16 mouse cellular contexts compared by ENCODE assay signal in the genomic region with DNA sequence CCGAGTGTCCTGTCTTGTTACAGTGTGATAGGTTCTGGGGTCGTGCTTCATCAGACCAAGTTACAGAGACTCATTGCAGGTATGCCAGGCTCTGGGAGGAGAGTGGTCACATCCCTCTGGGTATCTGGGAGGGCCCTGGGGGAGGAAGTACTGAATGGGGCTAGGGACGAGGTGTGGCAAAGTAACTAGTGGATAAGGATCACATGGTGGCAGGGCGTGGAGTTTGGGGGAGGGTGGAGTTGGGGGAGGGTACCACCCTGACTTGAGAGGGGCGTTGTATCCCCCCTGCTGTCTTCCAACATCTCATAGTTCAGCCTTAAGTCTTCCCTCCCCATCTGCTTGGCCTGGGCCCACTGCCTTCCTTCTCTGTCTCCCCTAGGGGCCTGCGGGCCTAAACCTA.
A peak's percentile ranks its signal among the peaks of the same experiment; 100 is the strongest.
DNase-seq lines count a peak whose midpoint lies in the region; ATAC-seq and TF ChIP-seq lines count a peak whose summit lies in the region.
"Had no signal": no experiment of that assay in that cellular context is flagged by ENCODE, and none has a peak within 500 bp of the region (broad histone marks: within the 10 kb centered on the region; RNA-seq: fewer than 3 reads in every experiment).

No protein-coding gene starts in this region.

- 84% methylated on average over 6 of the region's 6 CpGs for WGBS in embryonic facial prominence, embryonic 13.5 days
- 79% methylated on average over 6 of the region's 6 CpGs for WGBS in embryonic facial prominence, embryonic 10.5 days
- 80% methylated on average over 6 of the region's 6 CpGs for WGBS in midbrain, embryonic 11.5 days
- WGBS in midbrain, postnatal 0 days = 78% methylated on average over 6 of the region's 6 CpGs

- peaks cover 7% of the 10 kb centered on the region; the same call in 1 of the 2 replicates for H3K4me1 ChIP-seq in embryonic facial prominence, embryonic 13.5 days
- H3K4me1 ChIP-seq in embryonic facial prominence, embryonic 10.5 days = peaks cover 4% of the 10 kb centered on the region; the same call in 1 of the 2 replicates
- H3K4me1 ChIP-seq in midbrain, embryonic 11.5 days (ENCODE audit: control insufficient read depth, insufficient read depth, low read length) = no peaks in the 10 kb centered on the region
- H3K4me1 ChIP-seq in midbrain, postnatal 0 days (ENCODE audit: insufficient read depth, low read length) = no peaks in the 10 kb centered on the region
- H3K4me1 ChIP-seq: forebrain, embryonic 15.5 days; hindbrain, embryonic 13.5 days had no signal

- no peak overlapping the region for H3K27ac ChIP-seq in embryonic facial prominence, embryonic 13.5 days
- H3K27ac ChIP-seq in embryonic facial prominence, embryonic 10.5 days (replicated peaks) = no peak overlapping the region
- no peak overlapping the region for H3K27ac ChIP-seq in midbrain, embryonic 11.5 days (ENCODE audit: low read depth, low read length)
- H3K27ac ChIP-seq in midbrain, postnatal 0 days (ENCODE audit: low read depth, low read length) = no peak overlapping the region
- H3K27ac ChIP-seq: forebrain, embryonic 15.5 days; hindbrain, embryonic 13.5 days; hindbrain, postnatal 0 days had no signal

- H3K36me3 ChIP-seq in embryonic facial prominence, embryonic 13.5 days = no peaks in the 10 kb centered on the region
- H3K36me3 ChIP-seq in embryonic facial prominence, embryonic 10.5 days (replicated peaks) = no peaks in the 10 kb centered on the region
- H3K36me3 ChIP-seq in midbrain, embryonic 11.5 days (ENCODE audit: control insufficient read depth, insufficient read depth, low read length) = no peaks in the 10 kb centered on the region
- no peaks in the 10 kb centered on the region for H3K36me3 ChIP-seq in midbrain, postnatal 0 days (ENCODE audit: insufficient read depth, low read length)
- H3K36me3 ChIP-seq: forebrain, embryonic 15.5 days; heart, embryonic 10.5 days; hindbrain, embryonic 13.5 days had no signal

- no peaks in the 10 kb centered on the region for H3K27me3 ChIP-seq in embryonic facial prominence, embryonic 13.5 days
- no peaks in the 10 kb centered on the region for H3K27me3 ChIP-seq in embryonic facial prominence, embryonic 10.5 days (replicated peaks; ENCODE audit: low read depth, poor library complexity, severe bottlenecking)
- no peaks in the 10 kb centered on the region for H3K27me3 ChIP-seq in midbrain, embryonic 11.5 days (ENCODE audit: control insufficient read depth, insufficient read depth, low read length)
- H3K27me3 ChIP-seq in midbrain, postnatal 0 days (ENCODE audit: insufficient read depth, low read length) = no peaks in the 10 kb centered on the region
- H3K27me3 ChIP-seq: CH12.LX; forebrain, embryonic 15.5 days; hindbrain, embryonic 13.5 days had no signal

- no peak for DNase-seq in embryonic facial prominence, embryonic 10.5 days (ENCODE audit: low spot score)
- DNase-seq in midbrain, embryonic 11.5 days (ENCODE audit: low spot score, missing footprints) = peak; percentile 69
- DNase-seq in midbrain, postnatal 0 days (ENCODE audit: low spot score) = no peak
- DNase-seq in ZHBTc4 (ENCODE audit: low read depth, low spot score) = peak; percentile 26
- DNase-seq in heart, postnatal 25 days (ENCODE audit: low spot score) = no peak
- DNase-seq in gastrocnemius, postnatal 25 days = no peak
- DNase-seq: adrenal gland, postnatal 14 days; heart, adult 18-20 months; heart, postnatal 10 days had no signal

- intact Hi-C loops in heart, postnatal 25 days (cut with DNase I) = no loop called here

- TF ChIP-seq CTCF in midbrain, postnatal 0 days (IDR thresholded peaks at IDR 0.05) = no peak

- no peak for ATAC-seq in embryonic facial prominence, embryonic 13.5 days (ENCODE audit: insufficient number of reproducible peaks, insufficient read depth, low FRiP score, low TSS enrichment, low read depth)
- ATAC-seq in midbrain, embryonic 11.5 days (ENCODE audit: low FRiP score) = no peak
- ATAC-seq in midbrain, postnatal 0 days (ENCODE audit: low FRiP score) = no peak
- ATAC-seq: activated CD4-positive, CD25-positive, alpha-beta regulatory T cell, adult 4 months; forebrain, embryonic 15.5 days had no signal

- 0 out of 2 replicates have a peak overlapping the region, but pooled peaks have one; percentile 11 for H3K9ac ChIP-seq in embryonic facial prominence, embryonic 13.5 days
- no peak overlapping the region for H3K9ac ChIP-seq in midbrain, embryonic 11.5 days (ENCODE audit: low read length)
- H3K9ac ChIP-seq in midbrain, postnatal 0 days (replicated peaks; ENCODE audit: low read length, poor library complexity, severe bottlenecking) = no peak overlapping the region
- H3K9ac ChIP-seq: forebrain, embryonic 15.5 days; hindbrain, embryonic 13.5 days had no signal

- H3K4me3 ChIP-seq in embryonic facial prominence, embryonic 13.5 days = no peak overlapping the region
- H3K4me3 ChIP-seq in embryonic facial prominence, embryonic 10.5 days = no peak overlapping the region
- no peak overlapping the region for H3K4me3 ChIP-seq in midbrain, embryonic 11.5 days (ENCODE audit: low read depth, low read length)
- H3K4me3 ChIP-seq in midbrain, postnatal 0 days (ENCODE audit: low read depth, low read length) = no peak overlapping the region
- H3K4me3 ChIP-seq: forebrain, embryonic 15.5 days; heart, embryonic 10.5 days; hindbrain, embryonic 13.5 days had no signal

- no peaks in the 10 kb centered on the region for H3K9me3 ChIP-seq in embryonic facial prominence, embryonic 13.5 days
- H3K9me3 ChIP-seq in embryonic facial prominence, embryonic 10.5 days = no peaks in the 10 kb centered on the region
- H3K9me3 ChIP-seq in midbrain, embryonic 11.5 days (ENCODE audit: control insufficient read depth, low read length) = no peaks in the 10 kb centered on the region
- H3K9me3 ChIP-seq in midbrain, postnatal 0 days (ENCODE audit: low read length) = no peaks in the 10 kb centered on the region
- H3K9me3 ChIP-seq: forebrain, embryonic 15.5 days; heart, embryonic 10.5 days; hindbrain, embryonic 13.5 days had no signal

- no peak overlapping the region for H3K4me2 ChIP-seq in embryonic facial prominence, embryonic 13.5 days
- no peak overlapping the region for H3K4me2 ChIP-seq in midbrain, embryonic 11.5 days
- no peak overlapping the region for H3K4me2 ChIP-seq in midbrain, postnatal 0 days (ENCODE audit: low read depth, low read length, poor library complexity, severe bottlenecking)
- H3K4me2 ChIP-seq: forebrain, embryonic 15.5 days; hindbrain, embryonic 13.5 days had no signal

Comparison
In these comparisons a context has a peak if more than half of its experiments do, and no peak if none do; other contexts are left out.
1. DNase-seq: peak in midbrain, embryonic 11.5 days (single experiment) and ZHBTc4 (single experiment); none in embryonic facial prominence, embryonic 10.5 days (single experiment), midbrain, postnatal 0 days (single experiment), heart, postnatal 25 days (single experiment) and gastrocnemius, postnatal 25 days (single experiment).